8 mouse cellular contexts compared by ENCODE assay signal in the genomic region with DNA sequence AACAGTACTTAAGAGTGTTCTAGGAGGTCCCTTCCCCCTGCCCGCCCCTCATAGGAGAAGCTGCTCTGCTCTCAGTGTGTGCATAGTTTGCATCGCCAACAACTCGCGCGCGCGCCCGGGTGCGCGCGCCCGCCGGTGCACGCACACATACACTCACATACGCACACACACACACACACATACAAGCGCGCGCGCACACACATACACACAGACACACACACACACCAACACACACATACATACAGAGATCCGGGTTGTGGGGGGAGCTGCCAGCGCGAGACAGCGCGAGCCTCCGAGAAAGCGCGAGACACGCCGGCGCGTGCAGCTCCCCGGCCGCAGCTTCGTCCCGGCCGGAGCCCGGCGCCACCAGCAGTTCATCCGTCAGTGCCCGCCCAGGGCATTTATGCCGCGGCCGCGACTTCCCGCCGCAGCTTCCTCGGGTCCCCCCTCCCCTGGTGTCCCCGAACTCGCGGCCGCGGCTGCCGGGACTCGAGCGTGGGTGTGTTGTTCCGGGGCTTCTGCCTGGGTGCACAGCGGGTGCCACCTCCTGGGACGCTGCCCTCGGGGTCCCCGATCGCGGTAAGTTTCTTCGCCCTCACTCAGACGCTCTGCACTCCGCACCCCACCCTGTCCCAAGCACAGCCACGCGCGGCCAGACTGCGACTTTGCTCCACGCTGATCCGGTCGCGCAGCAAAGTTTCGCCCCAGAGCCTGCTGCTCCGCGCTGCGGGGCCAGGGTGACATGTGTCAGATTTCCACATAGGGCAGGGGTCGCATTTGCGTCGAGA. TPM values are rescaled to one million over a fixed set of nuclear protein-coding genes. Genes with fewer than 3 reads are reported as not detected.
DNase-seq lines count a peak whose midpoint lies in the region; ATAC-seq and TF ChIP-seq lines count a peak whose summit lies in the region.

A gene (plus strand): TSS at position 167 of the 788 bp plus-strand sequence.

- H3K27ac ChIP-seq in hindbrain, embryonic 14.5 days: peak within 1 kb of the TSS; percentile 66
- peak within 1 kb of the TSS; percentile 93 for H3K27ac ChIP-seq in limb, embryonic 15.5 days
- peak within 1 kb of the TSS; percentile 65 for H3K27ac ChIP-seq in midbrain, postnatal 0 days (ENCODE audit: low read depth, low read length)

- no peak for TF ChIP-seq CTCF in brain, embryonic 14.5 days (IDR thresholded peaks at IDR 0.05; ENCODE audit: borderline replicate concordance, extremely low read depth, insufficient read depth, insufficient read length)
- TF ChIP-seq CTCF in midbrain, postnatal 0 days (IDR thresholded peaks at IDR 0.05): no peak

- H3K4me2 ChIP-seq in hindbrain, embryonic 14.5 days (replicated peaks): peak within 1 kb of the TSS; percentile 96
- peak within 1 kb of the TSS; percentile 75 for H3K4me2 ChIP-seq in limb, embryonic 15.5 days
- H3K4me2 ChIP-seq in midbrain, postnatal 0 days (ENCODE audit: low read depth, low read length, poor library complexity, severe bottlenecking): peak within 1 kb of the TSS; percentile 95

- H3K27me3 ChIP-seq in hindbrain, embryonic 14.5 days (ENCODE audit: control insufficient read depth, insufficient read depth, low read length): peaks cover 55% of the 10 kb centered on the region
- H3K27me3 ChIP-seq in limb, embryonic 15.5 days: 0 out of 2 replicates have a peak, but pooled peaks cover 6% of the 10 kb centered on the region
- H3K27me3 ChIP-seq in midbrain, postnatal 0 days (ENCODE audit: insufficient read depth, low read length): 0 out of 2 replicates have a peak, but pooled peaks cover 7% of the 10 kb centered on the region

- ATAC-seq in hindbrain, embryonic 14.5 days (ENCODE audit: low FRiP score): peak; percentile 79
- ATAC-seq in limb, embryonic 15.5 days (ENCODE audit: insufficient number of reproducible peaks, low FRiP score, low TSS enrichment, low read depth): peak; percentile 76
- ATAC-seq in midbrain, postnatal 0 days (ENCODE audit: low FRiP score): peak; percentile 80

- DNase-seq in left cerebral cortex, adult 18-20 months (ENCODE audit: low spot score in 2 of 2): peak; percentile 21 to 25
- DNase-seq in left cerebral cortex, adult 11 months (ENCODE audit: low spot score): no peak
- peak; percentile 91 for DNase-seq in brain, embryonic 14.5 days (ENCODE audit: low read depth)
- DNase-seq in frontal cortex, postnatal 36 days (ENCODE audit: low spot score in 2 of 2): peak; percentile 35 to 39
- DNase-seq in hindbrain, embryonic 14.5 days (ENCODE audit: low spot score): peak; percentile 76
- peak; percentile 74 for DNase-seq in midbrain, postnatal 0 days (ENCODE audit: low spot score)
- DNase-seq in urinary bladder, postnatal 25 days (ENCODE audit: low spot score): peak; percentile 37

- no peaks in the 10 kb centered on the region for H3K9me3 ChIP-seq in hindbrain, embryonic 14.5 days (ENCODE audit: control insufficient read depth, low read length)
- no peaks in the 10 kb centered on the region for H3K9me3 ChIP-seq in limb, embryonic 15.5 days
- no peaks in the 10 kb centered on the region for H3K9me3 ChIP-seq in midbrain, postnatal 0 days (ENCODE audit: low read length)

- under 1% methylated on average over 78 of the region's 80 CpGs for WGBS in hindbrain, embryonic 14.5 days
- under 1% methylated on average over 80 of the region's 80 CpGs for WGBS in limb, embryonic 15.5 days
- under 1% methylated on average over 61 of the region's 80 CpGs for WGBS in midbrain, postnatal 0 days

- no peaks in the 10 kb centered on the region for H3K36me3 ChIP-seq in hindbrain, embryonic 14.5 days (replicated peaks; ENCODE audit: control insufficient read depth, insufficient read depth)
- no peaks in the 10 kb centered on the region for H3K36me3 ChIP-seq in limb, embryonic 15.5 days
- H3K36me3 ChIP-seq in midbrain, postnatal 0 days (ENCODE audit: insufficient read depth, low read length): no peaks in the 10 kb centered on the region

- H3K4me1 ChIP-seq in hindbrain, embryonic 14.5 days (replicated peaks; ENCODE audit: control insufficient read depth, insufficient read depth, low read length): peaks cover 31% of the 10 kb centered on the region
- peaks cover 44% of the 10 kb centered on the region for H3K4me1 ChIP-seq in limb, embryonic 15.5 days
- H3K4me1 ChIP-seq in midbrain, postnatal 0 days (ENCODE audit: insufficient read depth, low read length): no peaks in the 10 kb centered on the region; the same call in 1 of the 2 replicates

- no peak for TF ChIP-seq POLR2A in brain, embryonic 14.5 days (IDR thresholded peaks at IDR 0.05; ENCODE audit: borderline replicate concordance, extremely low read depth, insufficient read depth, insufficient read length, poor library complexity, severe bottlenecking)

- H3K9ac ChIP-seq in hindbrain, embryonic 14.5 days: peak within 1 kb of the TSS; percentile 66
- H3K9ac ChIP-seq in limb, embryonic 15.5 days: peak within 1 kb of the TSS; percentile 76
- peak within 1 kb of the TSS; percentile 65 for H3K9ac ChIP-seq in midbrain, postnatal 0 days (replicated peaks; ENCODE audit: low read length, poor library complexity, severe bottlenecking)

- H3K4me3 ChIP-seq in hindbrain, embryonic 14.5 days (replicated peaks; ENCODE audit: low read length): peak within 1 kb of the TSS; percentile 60
- peak within 1 kb of the TSS; percentile 74 for H3K4me3 ChIP-seq in limb, embryonic 15.5 days
- H3K4me3 ChIP-seq in midbrain, postnatal 0 days (ENCODE audit: low read depth, low read length): peak within 1 kb of the TSS; percentile 60

RNA-seq across cellular contexts. Expression of the gene that starts here (rescaled TPM):
- total RNA-seq in left cerebral cortex, adult 18-20 months (2021): 10 to 100 TPM in 1 of 2 experiments, 1 to 10 TPM in 1; 9.9 to 15.2 TPM
- 41.9 and 69.6 TPM in 2 replicates for polyA plus RNA-seq in brain, embryonic 14.5 days (2012; rRNA removed)
- 23.1 and 34.1 TPM in 2 replicates for polyA plus RNA-seq in hindbrain, embryonic 14.5 days (2014; fragmentation: Nextera tagmentation; extraction: Ambion mirVana)
- polyA plus RNA-seq in limb, embryonic 15.5 days (2015; fragmentation: Nextera tagmentation; extraction: Ambion mirVana): 20.6 and 25.8 TPM in 2 replicates
- total RNA-seq in midbrain, postnatal 0 days (2014; rRNA removed): 103 and 113 TPM in 2 replicates
- 69.5 and 71.4 TPM in 2 replicates for polyA plus RNA-seq in midbrain, postnatal 0 days (2015; fragmentation: Nextera tagmentation; extraction: Ambion mirVana)
